Mouse (Mus musculus): ENCODE data around the gene Rab34.
A peak's percentile ranks its signal among the peaks of the same experiment; 100 is the strongest.
"Not testable (repeated sequence)": the region's sequence is repeated elsewhere in the genome, so short reads cannot be mapped to it uniquely, and the experiment has no call there.

The Rab34 gene

DNA sequence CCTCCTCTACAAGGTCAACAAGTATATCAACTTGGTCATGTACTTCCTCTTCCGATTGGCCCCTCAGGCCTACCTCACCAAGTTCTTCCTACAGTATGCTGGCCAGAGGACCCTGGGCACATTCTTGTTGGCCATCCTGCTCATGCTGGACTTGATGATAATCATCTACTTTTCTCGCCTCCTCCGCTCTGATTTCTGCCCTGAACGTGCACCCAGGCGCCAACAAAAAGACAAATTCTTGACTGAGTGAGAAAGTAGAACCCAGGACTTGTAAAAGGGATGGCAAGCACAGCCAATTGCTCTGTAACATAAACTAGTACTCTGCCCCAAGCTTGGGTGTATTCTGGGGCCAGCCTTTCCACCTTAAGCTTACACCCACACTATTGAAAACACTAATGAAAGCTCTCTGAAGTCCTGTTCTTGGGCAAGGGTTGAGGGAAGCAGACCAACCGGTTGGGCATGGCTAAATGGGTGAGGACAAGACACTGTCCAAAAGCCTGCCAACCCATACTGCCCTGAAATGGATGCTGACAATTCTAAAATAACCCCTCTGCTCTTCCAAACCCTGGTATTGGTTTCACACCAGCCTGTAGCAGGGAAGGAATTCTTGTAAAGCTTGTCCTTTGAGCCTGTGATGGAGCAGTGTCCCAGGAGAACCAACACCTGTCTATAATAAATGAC lies 8.0 kb upstream of the Rab34 start:
- DNase-seq (ENCODE audit: low spot score) = no peak

DNA sequence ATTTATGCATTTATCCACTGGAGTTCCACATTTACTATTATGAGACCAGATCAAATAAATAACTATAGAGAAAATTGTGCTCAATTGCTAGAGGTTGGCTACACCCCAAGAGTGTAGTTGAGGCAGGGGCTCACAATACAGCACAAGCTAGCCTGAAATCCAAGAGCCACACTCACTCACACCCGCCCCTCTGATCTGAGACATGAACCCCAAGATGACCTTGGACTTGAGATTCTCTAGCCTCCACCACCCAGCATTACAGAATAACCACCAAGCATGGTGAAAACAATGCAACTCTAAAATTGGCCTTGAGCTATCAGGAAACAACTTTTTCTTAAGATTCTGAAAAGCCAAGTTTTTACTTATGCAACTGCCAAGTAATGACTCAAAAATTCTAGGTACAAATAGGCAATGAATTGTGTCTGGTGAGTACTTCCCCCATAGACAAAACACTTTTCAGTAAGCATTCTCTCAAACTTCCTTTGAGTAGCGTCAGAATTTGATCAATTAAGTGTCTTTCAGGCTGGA lies 6.3 kb upstream of the Rab34 start:
- no peak for DNase-seq (ENCODE audit: low spot score)

DNA sequence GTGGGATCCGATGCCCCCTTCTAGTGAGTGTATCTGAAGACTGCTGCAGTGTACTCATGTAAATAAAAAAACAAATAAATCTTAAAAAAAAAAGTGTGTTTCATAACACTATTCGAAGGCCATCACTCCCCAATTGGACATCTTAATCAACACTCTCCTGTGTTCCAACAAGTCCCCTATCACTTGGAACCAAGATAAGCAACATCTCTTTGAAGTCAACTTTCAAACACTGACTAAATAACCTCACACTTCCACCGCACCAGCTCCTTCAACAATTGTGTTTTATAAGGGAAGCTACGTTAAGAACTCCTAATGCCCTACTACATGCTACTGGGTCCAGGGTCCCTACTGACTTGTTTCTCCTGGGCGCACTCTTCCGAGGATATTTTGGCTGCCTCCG lies 5.8 kb upstream of the Rab34 start:
- no peak for DNase-seq (ENCODE audit: low spot score)

DNA sequence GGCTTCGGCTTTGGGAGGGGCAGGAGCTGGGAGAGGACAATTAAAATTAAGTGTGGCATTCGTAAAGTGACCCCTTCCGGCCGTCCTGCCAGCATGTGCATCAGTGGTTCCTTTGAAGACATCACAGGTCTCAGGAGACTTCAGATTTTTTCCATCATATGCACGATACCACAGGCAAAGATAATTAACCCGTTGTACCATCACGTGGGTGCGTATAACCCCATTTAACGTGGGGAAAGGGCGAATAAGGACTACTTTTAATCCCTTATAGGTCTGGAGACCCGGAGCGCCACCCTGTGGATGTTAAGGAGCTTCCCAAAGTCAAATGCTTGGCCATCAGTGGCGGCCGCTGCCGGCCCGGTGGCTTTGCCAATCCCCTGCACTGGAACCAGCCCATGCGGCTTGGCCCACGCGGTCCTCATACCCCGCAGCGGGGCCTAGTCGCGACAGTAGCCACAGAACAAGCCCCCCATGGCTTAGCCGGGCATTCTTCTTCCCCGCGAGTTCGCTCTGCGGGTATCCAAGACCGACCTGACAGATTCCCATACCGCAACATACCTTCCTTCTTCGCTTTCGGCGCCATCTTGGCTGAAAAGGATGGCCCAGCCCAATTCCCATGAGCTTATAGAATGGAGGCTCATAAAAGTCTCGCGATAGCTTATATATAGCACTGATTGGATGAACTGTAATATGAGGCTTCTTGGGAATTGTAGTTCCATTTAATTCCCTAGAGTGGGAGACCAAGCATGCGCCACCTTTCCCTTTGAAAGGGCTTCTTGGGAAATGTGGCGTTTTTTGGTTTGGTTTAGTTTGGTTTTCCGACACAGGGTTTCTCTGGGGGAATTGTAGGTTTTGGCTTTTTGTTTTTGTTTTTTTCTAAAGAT lies 5.0 kb upstream of the Rab34 start, which contains the start of gene Rpl23a:
Rpl23a (minus strand) TSS at position 624 of the 884 bp plus-strand sequence.
- peak; percentile 94 for DNase-seq (ENCODE audit: low spot score)

DNA sequence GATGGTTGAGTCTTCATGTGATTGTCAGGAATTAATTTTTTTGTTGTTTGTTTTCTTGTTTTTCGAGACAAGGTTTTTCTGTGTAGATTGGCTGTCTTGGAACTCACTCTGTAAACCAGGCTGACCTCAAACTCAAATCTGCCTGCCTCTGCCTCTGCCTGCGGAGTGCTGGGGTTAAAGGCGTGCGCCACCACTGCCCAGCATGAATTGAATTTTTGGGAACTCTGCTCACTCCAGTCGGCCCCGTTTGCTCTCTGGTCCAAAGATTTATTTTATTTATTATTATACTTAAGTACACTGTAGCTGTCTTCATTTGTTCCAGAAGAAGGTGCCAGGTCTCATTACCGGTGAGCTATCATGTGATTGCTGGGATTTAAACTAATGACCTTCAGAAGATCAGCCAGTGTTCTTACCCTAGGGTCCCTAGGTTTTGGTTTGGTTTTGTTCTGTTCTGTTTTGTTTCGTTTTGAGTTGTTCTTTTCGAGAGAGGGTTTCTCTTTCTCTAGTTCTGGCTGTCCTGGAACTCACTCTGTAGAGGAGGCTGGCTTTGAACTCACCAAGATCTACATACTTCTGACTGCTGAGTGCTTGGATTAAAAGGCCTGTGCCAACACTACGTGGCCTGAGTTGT lies 4.2 kb upstream of the Rab34 start:
- peak; percentile 46 for DNase-seq (ENCODE audit: low spot score)

DNA sequence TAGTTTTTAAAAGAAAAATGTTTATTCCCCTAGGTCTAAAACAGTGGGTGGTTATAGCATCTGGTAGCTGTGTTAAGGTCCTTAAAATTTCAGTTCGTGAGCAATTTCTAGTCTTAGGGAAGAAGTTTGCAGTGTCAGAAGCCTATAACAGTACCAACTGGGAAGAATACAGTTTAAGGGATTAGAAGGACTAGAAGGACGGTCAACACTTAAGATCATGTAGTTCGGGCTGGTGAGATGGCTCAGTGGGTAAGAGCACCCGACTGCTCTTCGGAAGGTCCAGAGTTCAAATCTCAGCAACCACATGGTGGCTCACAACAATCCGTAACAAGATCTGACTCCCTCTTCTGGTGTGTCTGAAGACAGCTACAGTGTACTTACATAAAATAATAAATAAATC lies 3.5 kb upstream of the Rab34 start:
- DNase-seq (ENCODE audit: low spot score) = not testable (repeated sequence)

DNA sequence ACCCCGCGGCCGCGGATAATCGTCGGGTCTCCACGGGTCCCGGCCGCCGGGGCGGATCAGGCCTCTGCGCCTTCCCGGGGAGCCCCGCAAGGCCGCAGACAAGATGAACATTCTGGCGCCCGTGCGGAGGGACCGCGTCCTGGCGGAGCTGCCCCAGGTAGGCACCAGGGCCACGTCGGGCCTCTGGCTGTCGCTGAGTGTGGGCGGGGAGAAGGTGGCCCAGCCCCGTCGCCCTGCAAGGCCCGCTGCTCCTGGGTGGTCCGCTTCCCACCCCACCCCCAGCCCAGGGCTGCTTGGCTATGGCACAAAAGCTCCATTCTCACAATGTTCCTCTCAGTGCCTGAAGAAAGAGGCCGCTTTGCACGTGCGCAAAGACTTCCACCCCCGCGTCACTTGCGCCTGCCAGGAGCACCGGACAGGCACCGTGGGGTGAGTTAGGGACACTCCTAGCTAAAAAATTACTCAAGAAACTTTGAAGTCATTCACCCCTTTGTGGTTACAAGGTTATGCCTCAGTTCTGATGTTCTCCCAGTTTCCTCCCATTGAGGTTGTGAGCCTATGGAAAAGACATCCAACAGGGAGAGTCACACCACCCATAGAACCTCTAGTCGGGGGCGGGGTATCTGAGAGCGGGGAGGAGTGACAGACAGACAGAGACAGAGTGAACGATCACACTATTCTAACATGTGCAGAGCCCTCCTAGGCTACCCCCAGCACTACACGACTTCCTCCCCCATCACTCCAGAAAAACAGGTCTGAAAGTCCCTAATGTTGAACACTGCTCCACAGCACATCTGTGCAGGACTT lies 1.2 kb downstream of the Rab34 start:
- peak; percentile 68 for DNase-seq (ENCODE audit: low spot score)

DNA sequence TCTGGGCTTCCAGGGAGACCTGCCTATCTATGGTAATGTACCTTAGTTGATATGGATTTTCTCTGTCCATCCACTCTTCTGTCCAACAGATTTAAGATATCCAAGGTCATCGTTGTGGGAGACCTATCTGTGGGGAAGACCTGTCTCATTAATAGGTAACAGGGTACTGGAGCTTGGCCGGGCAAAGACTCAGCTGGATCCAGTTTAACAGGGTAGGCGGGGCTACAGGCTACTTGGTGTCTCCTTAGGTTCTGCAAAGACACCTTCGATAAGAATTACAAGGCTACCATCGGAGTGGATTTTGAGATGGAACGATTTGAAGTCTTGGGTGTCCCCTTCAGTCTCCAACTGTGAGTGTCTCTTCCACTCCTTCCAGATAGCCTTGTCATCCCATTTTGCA lies 1.8 kb downstream of the Rab34 start:
- no peak for DNase-seq (ENCODE audit: low spot score)

DNA sequence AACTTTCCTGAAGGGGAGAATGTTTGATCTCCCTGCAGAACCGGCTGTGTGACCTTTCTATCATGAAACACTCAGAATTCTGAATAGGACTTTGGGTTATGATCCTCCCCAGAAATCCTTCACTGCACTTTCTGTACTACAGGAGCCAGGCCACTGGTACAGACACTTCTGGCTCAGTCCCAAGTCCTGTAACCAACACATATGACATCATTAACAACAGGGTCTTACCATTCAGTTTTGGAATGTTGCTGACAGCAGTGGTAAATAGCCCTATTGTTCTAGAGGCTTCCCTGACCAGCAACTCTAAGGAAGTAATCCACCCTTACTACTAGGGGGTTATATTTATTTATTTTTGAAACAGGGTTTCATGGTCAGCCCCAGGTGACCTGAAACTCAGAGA lies 4.9 kb downstream of the Rab34 start, which contains the start of gene Proca1:
Proca1 (plus strand) TSS at position 280 of the 400 bp plus-strand sequence.
- DNase-seq (ENCODE audit: low spot score) = no peak

DNA sequence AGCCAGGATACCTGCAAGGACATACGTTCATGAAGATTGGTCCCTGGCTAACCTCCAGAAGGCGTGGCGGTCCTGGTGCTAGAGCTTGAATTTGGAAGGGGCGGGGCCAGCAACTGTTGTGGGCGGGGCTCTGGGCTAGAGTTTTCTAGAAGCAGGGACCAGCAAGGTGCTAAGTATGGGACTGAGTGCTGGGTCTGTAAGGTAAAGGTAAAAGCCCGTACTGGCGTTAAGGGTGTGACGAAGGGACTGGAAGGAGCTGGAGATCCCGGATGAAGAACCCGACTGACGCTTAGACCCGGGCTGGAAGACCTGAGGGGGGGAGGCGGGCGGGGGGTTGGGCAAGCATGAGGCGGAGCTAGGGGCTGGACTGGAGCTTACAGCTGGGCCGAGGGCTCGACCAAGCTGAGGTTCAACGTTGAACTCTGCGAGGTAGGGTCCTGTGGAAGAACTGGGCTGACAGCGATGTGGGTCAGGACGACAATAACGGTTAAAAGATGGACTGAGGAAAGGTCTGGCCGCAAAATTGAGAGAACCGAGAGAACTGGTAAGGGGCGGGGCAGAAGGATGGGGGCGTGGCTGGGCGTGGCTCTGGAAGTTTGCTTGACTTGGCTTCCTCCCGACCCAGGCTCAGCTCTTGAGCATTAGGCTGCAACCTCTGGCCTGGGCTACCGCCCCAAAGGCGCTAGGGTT lies 6.3 kb downstream of the Rab34 start:
- no peak for DNase-seq (ENCODE audit: low spot score)

DNA sequence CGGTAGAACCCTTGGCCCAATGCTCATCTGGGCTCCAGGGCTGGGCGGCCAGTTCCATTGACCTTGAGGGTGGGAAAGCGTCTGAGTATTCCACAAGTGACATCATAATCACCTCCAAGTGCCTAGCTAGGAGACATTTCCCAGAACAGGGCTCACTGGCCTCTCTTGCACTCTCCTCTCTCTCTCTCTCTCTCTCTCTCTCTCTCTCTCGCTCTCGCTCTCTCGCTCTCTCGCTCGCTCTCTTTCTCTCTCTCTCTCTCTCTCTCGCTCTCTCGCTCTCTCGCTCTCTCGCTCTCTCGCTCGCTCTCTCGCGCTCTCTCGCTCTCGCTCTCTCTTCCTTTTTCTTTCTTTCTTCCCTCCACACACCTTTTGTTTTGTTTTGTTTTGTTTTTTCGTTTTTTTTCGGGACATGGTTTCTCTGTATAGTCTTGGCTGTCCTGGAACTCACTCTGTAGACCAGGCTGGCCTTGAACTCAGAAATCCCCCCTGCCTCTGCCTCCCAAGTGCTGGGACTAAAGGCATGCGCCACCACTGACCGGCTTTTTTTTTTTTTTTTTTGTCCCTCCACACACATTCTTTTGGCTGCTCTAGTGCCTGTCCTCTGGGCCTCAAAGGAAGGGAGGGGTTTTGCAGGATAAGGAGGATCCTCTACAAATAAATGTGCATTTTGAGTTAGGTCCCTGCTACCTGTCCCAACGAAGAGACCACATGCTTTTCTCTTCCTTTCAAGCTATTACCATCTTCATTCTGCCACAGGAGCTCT lies 7.1 kb downstream of the Rab34 start:
- no peak for DNase-seq (ENCODE audit: low spot score)

DNA sequence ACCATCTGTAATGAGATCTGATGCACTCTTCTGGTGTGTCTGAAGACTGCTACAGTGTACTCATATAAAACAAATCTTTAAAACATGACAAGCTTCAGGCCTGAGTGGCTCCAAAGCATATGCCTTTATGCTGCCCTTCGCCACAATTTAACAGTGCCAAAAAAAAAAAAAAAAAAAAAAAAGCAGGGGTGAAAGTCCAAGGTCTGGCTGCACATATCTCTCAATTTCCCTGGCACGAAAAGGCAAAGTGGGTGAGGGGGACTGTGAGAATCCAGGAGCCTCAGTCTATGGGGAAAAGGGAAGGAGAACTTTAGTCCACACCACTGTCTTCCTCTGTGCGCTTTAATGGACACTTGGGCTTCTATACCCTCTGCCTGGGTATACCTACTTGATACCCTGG lies 14.1 kb downstream of the Rab34 start:
- DNase-seq (ENCODE audit: low spot score) = peak; percentile 76

DNA sequence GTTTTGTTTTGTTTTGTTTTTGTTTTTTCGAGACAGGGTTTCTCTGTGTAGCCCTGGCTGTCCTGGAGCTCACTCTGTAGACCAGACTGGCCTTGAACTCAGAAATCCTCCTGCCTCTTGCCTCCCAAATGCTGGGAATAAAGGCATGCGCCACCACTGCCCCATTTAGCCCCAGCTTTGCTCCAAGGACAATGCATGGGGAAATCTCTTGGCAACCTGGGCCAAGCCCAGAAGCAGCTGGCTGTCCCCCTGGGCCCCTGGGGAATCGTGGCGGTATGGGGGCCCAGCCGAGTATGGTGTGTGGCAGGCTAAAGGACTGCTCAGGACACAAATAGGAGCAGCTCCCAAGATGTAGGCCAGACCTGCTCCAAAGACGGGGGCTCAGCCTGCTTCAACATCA lies 16.1 kb downstream of the Rab34 start:
- no peak for DNase-seq (ENCODE audit: low spot score)

DNA sequence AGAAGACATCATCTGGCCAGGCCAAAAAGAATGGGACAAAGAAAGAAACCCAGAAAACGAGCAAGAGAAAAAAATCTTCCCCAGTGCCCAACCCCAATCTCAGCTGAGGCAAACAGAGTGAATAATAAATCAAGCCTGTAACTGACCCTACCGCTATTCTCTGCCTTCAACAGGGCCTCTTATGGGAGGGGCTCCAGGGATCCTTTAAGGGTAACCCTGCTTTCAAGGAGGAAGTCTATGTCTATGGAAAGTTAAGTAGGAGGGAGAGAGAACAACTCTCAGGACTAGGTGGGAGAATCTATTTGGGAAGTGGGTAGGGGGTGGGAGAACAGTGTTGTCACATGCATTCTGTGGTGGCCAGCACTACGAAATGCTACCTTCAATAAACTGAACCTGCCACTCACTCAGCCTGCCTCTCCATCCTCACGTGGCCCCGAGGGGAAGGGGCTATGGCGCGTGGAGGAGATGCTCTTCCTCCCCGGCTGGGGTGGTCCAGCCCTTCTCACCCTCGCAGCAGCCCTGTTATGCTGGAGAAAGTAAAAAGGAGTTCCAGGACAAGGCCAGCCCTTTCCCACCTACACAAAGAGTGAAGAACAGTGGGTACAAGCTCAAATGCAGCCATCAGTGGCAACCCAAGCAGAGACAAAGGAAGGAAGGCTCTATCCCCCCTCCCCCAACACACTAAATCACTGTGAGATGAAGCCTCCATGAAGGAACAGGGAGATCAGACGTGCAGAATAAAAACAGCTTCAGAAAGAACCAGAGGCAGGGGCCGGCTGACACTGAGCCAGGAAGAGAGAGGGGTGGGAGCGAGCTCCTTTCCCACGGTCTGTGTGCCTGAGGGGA lies 17.4 kb downstream of the Rab34 start:
- DNase-seq (ENCODE audit: low spot score) = no peak

DNA sequence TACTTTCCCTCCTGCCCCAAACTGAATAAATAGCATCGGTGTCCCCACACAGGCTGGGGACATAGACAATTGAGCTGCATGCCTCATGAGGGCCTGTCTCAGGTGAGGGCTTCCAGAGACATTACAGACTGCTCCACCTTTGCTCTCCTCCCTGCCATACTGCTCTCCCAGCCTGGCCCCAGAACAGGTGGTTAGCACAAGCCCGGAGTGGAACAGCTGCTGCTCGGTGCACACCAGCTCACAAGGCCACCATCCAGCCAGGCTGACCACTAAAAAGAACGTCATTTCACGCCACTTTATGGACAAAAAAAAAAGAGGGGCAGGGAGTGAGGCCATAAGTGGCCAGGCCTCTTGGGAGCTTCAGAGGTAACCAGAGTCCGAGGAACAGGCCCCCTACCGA lies 19.0 kb downstream of the Rab34 start:
- DNase-seq (ENCODE audit: low spot score) = no peak

DNA sequence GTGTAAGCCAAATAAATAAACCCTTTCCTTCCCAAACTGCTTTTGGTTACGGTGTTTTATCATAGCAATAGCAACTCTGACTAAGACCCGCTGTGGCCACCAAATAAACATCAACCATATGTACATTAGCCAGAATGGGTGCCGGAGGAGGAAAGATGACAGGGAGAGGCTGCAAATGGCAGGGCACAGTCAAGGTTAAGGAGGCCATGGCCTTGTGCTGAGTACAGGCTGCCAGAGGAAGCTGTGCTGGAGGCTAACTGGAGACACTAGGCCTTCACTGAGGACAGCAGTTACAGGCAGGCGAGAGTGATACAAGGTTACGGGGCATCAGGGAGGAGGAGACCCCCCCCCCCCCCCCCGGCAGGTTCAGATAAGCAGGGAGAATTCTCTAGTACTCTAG lies 21.7 kb downstream of the Rab34 start:
- no peak for DNase-seq (ENCODE audit: low spot score)

DNA sequence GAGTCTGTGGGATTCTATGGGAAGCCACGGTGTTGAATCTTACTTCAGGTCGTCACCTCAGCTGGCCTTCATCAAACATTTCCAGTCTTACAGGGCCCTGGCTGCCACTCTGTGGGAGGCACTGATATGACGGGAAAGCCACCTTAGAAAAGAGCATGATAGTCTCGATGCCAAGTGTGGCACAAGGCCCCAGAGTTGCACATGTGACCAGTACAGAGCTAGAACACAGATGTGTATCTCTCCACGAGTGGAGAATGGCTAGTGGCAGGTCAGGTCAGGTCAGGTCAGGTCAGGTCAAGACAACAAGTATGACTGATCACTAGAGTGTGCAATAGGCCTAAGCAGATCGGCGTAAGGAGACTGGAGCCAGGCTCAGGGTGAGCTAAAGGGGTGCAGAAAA lies 22.4 kb downstream of the Rab34 start:
- peak; percentile 42 for DNase-seq (ENCODE audit: low spot score)

DNA sequence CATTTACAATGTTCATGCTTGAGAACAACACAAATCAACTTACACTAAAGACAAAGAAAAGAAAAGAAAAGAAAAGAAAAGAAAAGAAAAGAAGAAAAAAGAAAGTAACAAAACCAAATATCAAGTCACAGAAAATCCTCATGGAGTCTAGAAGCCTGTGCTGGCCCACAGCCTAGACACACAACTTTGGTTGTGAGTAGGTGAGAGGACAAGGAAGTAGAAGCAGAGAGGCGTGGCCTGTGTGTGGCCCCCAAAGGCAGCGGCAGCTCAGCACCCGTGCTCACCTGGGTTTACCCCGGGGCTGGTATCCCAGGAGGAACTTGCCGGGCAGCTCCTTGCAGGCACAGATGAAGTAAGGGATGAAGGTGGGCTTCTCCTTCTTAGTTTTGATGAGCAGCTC lies 23.3 kb downstream of the Rab34 start:
- DNase-seq (ENCODE audit: low spot score) = peak; percentile 56

DNA sequence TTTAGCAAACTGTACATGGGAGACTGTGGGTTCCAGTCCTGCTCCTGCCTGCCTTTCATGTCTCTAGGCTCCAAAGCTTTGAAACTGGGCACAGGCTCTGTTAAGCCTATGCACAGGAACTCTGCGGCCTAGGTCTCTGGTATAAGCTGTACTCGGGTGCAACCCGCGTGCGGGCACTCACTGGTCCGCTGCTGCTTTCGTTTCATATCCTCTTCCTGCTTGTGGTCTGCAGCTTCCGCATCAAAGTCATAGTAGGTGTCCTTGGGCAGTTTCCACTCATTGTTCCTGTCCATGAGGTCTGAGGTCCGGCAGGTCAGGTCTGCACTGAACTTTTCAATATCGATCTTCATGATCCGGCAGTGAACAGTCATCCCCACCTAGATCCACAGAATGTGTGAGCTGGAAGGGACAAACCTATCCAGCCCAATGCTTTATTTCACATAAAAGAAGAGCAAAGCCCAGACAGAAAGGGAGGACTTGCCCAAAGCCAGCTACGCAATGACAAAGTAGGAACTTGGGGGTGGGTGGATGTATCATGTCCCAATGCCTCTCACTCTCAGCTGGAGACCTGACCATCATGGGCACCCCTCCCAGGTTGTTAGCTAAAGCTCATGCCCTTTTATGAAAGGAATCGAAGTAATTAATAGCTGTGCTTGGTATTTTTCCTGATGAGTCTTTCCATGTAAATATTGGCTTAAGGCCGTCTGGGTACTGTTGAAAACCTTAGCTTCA lies 25.0 kb downstream of the Rab34 start:
- no peak for DNase-seq (ENCODE audit: low spot score)

All from adipocyte (in vitro differentiated cells).